Mouse (Mus musculus) testis, adult 2 months (tissue): ENCODE measurements around the gene Tpcn1.

Source experiments
- CTCF ChIP-seq: fragments of 200-500 bp; IDR thresholded peaks from 2 replicates; pipeline ENCODE4 v1.5.1; 2012; ENCODE audit warnings: low read depth, mild to moderate bottlenecking, inconsistent platforms, low read length, moderate library complexity; ENCODE audit not compliant: control insufficient read depth, insufficient read depth, insufficient replicate concordance
- POLR2A ChIP-seq: fragments of 200-500 bp; IDR thresholded peaks from 2 replicates; pipeline ENCODE4 v1.6.1; 2012; ENCODE audit warnings: low read depth, mild to moderate bottlenecking, inconsistent platforms, low read length, moderate library complexity; ENCODE audit not compliant: control insufficient read depth

GRCm38 (mm10) chr5:120514754-120515153 is 73.7 kb downstream of the Tpcn1 start:
- TF ChIP-seq CTCF (no peak), POLR2A (no peak)
